Mouse (Mus musculus): ENCODE results near the gene Rp2. TPM values are rescaled to one million over a fixed set of nuclear protein-coding genes. Genes with fewer than 3 reads are reported as not detected.
A peak's percentile ranks its signal among the peaks of the same experiment; 100 is the strongest.
"Not testable (repeated sequence)": the region's sequence is repeated elsewhere in the genome, so short reads cannot be mapped to it uniquely, and the experiment has no call there.

Rp2 gene
- polyA plus RNA-seq, 1 experiment from 2014 or later = 11.7 TPM

DNA sequence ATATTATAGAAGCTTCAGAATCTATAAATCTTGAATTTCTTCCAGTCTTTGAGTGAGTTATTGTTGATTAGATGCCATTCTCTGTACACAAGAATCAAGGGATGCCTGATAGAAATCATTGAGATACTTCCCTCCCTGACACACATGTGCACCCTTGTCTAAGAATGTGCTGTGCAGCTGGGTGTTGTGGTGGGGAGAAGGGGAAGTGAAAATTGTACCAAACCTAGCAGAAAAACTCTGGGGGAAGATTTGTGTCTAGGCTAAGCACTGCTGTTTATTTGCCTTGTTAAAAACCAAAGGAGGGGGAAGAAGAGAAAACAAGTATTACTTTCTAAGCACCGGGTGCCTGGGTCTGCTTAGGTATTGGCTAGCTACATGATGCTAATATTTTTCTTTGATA is 9.0 kb upstream of the Rp2 start:
- no peaks in the 10 kb centered on the region for H3K9me3 ChIP-seq (ENCODE audit: low read length)
- no peak overlapping the region for H3K27ac ChIP-seq (ENCODE audit: low read length)
- H3K9ac ChIP-seq (replicated peaks; ENCODE audit: low read depth) = no peak overlapping the region
- H3K4me1 ChIP-seq (ENCODE audit: insufficient read depth, low read depth, low read length) = no peaks in the 10 kb centered on the region
- 85% methylated on average over 1 of the region's 1 CpGs for WGBS
- no peak for ATAC-seq
- no peaks in the 10 kb centered on the region for H3K27me3 ChIP-seq (replicated peaks; ENCODE audit: insufficient read depth, low read length)
- no peak overlapping the region for H3K4me2 ChIP-seq (replicated peaks; ENCODE audit: low read depth, low read length)
- no peak for TF ChIP-seq CTCF (IDR thresholded peaks at IDR 0.05)
- no peak for TF ChIP-seq EP300 (IDR thresholded peaks at IDR 0.05)
- no peak for DNase-seq (ENCODE audit: low spot score)
- H3K4me3 ChIP-seq (ENCODE audit: low read depth, low read length) = no peak overlapping the region
- H3K36me3 ChIP-seq (ENCODE audit: insufficient read depth, low read length) = no peaks in the 10 kb centered on the region

DNA sequence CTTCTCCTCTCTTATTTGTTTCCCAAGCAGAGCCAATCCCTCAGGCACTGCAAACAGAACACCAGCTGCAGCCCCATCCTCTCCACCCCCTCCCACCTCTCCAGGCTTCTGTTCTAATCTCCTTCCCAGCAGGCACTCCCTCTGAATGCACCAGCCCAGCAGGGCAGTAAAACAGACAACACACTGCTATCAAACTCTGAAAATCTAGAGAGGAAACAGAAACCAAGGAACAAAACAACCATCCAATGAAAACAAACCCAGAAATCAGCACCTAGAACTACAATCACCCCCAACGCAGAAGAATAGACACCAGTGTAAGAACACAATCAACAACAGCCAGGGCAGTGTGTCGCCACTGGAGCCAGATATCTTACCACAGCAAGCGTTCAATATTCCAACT is 8.0 kb upstream of the Rp2 start:
- Histone ChIP-seq H3K9me3 (ENCODE audit: low read length) (no peaks in the 10 kb centered on the region), H3K4me2 (replicated peaks; ENCODE audit: low read depth, low read length) (no peak overlapping the region), H3K36me3 (ENCODE audit: insufficient read depth, low read length) (no peaks in the 10 kb centered on the region), H3K27me3 (replicated peaks; ENCODE audit: insufficient read depth, low read length) (no peaks in the 10 kb centered on the region), H3K9ac (replicated peaks; ENCODE audit: low read depth) (no peak overlapping the region), H3K4me1 (ENCODE audit: insufficient read depth, low read depth, low read length) (no peaks in the 10 kb centered on the region), H3K27ac (ENCODE audit: low read length) (no peak overlapping the region), H3K4me3 (ENCODE audit: low read depth, low read length) (no peak overlapping the region)
- TF ChIP-seq EP300 (IDR thresholded peaks at IDR 0.05) (no peak), CTCF (IDR thresholded peaks at IDR 0.05) (no peak)
- WGBS = 51% methylated on average over 3 of the region's 3 CpGs
- DNase-seq (ENCODE audit: low spot score) = no peak
- ATAC-seq = no peak

DNA sequence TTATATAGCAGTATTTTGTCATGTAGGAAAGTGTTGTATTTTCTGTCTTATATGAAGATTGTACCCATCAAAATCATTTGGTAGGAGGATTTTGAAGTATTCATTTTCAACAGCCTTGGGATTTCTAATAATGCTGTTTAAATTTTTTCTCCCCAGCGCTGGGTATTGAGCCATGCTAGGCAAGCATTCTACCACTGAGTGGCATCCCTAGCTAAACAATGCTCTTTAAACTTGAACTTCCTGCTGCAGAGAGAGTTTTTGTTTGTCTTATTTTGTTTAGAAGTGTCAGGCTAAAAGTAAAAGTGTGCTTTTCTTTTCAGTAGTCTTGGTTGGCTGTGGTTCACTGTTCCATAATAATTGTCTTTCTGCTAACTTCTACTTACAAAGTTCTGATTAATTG is 1.8 kb downstream of the Rp2 start:
- ATAC-seq (no peak), DNase-seq (ENCODE audit: low spot score) (no peak)
- H3K4me3 ChIP-seq (ENCODE audit: low read depth, low read length) = no peak overlapping the region
- no peak overlapping the region for H3K4me2 ChIP-seq (replicated peaks; ENCODE audit: low read depth, low read length)
- no peaks in the 10 kb centered on the region for H3K9me3 ChIP-seq (ENCODE audit: low read length)
- no peaks in the 10 kb centered on the region for H3K27me3 ChIP-seq (replicated peaks; ENCODE audit: insufficient read depth, low read length)
- no peak overlapping the region for H3K27ac ChIP-seq (ENCODE audit: low read length)
- WGBS = 32% methylated on average over 1 of the region's 1 CpGs
- no peaks in the 10 kb centered on the region for H3K4me1 ChIP-seq (ENCODE audit: insufficient read depth, low read depth, low read length)
- TF ChIP-seq CTCF (IDR thresholded peaks at IDR 0.05) (peak; percentile 28; the same call in 1 of the 2 replicates), EP300 (IDR thresholded peaks at IDR 0.05) (no peak)
- H3K36me3 ChIP-seq (ENCODE audit: insufficient read depth, low read length) = no peaks in the 10 kb centered on the region
- no peak overlapping the region for H3K9ac ChIP-seq (replicated peaks; ENCODE audit: low read depth)

DNA sequence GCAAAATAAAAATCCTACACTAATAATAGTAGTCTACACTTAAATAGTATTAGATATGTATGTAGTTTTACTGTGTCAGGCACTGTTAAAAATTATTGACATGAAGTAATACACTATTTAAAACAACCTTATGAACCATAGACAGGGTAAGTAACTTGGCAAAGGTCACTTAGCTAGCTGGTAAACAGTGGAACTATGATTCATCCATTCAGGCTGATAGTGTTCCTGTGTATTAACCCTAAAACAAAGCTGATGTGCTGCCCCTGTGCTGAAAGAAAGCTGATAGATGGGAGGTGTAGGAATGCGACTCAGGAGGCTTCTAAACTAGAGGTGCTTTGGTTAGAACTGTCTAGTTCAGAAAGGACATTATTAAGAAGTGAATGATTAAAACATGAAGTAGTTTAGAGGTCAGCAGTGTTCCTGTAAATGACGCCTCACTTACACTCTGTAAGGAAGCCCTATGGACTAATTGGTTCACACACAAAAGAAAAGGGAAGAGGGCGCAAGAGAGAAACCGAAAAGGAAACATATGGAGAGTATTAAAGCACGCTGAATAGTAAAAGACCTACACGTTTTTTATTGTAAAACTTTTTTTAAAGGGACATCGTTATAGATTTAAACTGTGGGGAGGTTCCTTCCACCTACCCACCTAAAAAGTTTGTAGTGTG is 15.2 kb downstream of the Rp2 start:
- Histone ChIP-seq H3K9ac (replicated peaks; ENCODE audit: low read depth) (no peak overlapping the region), H3K27me3 (replicated peaks; ENCODE audit: insufficient read depth, low read length) (no peaks in the 10 kb centered on the region), H3K4me1 (ENCODE audit: insufficient read depth, low read depth, low read length) (no peaks in the 10 kb centered on the region), H3K27ac (ENCODE audit: low read length) (no peak overlapping the region), H3K4me2 (replicated peaks; ENCODE audit: low read depth, low read length) (no peak overlapping the region), H3K4me3 (ENCODE audit: low read depth, low read length) (no peak overlapping the region), H3K36me3 (ENCODE audit: insufficient read depth, low read length) (no peaks in the 10 kb centered on the region), H3K9me3 (ENCODE audit: low read length) (no peaks in the 10 kb centered on the region)
- DNase-seq (ENCODE audit: low spot score) (no peak), ATAC-seq (no peak)
- WGBS = 66% methylated on average over 7 of the region's 7 CpGs
- TF ChIP-seq CTCF (IDR thresholded peaks at IDR 0.05) (no peak), EP300 (IDR thresholded peaks at IDR 0.05) (no peak)

DNA sequence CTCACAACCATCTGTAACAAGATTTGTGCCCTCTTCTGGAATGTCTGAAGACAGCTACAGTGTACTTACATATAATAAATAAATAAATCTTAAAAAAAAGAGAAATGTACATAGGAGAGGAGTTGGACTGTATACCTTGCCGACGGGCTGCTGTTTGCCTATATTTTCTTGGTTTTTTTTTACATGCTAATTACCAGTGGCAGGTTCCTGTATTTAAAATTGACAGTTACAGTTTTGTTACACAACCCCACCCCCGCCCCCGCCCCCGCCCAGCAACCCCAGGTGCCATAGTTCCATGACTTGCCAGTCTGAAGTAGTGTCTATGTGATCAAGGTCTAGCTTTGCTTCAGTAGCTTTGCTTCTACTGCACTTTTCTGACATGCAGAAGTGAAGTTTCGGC is 18.0 kb downstream of the Rp2 start:
- Histone ChIP-seq H3K4me2 (replicated peaks; ENCODE audit: low read depth, low read length) (no peak overlapping the region), H3K9ac (replicated peaks; ENCODE audit: low read depth) (no peak overlapping the region), H3K4me3 (ENCODE audit: low read depth, low read length) (no peak overlapping the region), H3K27me3 (replicated peaks; ENCODE audit: insufficient read depth, low read length) (no peaks in the 10 kb centered on the region), H3K4me1 (ENCODE audit: insufficient read depth, low read depth, low read length) (no peaks in the 10 kb centered on the region), H3K9me3 (ENCODE audit: low read length) (no peaks in the 10 kb centered on the region), H3K27ac (ENCODE audit: low read length) (no peak overlapping the region), H3K36me3 (ENCODE audit: insufficient read depth, low read length) (no peaks in the 10 kb centered on the region)
- 86% methylated on average over 5 of the region's 6 CpGs for WGBS
- no peak for TF ChIP-seq EP300 (IDR thresholded peaks at IDR 0.05)
- TF ChIP-seq CTCF (IDR thresholded peaks at IDR 0.05) = no peak
- ATAC-seq (no peak), DNase-seq (ENCODE audit: low spot score) (no peak)

DNA sequence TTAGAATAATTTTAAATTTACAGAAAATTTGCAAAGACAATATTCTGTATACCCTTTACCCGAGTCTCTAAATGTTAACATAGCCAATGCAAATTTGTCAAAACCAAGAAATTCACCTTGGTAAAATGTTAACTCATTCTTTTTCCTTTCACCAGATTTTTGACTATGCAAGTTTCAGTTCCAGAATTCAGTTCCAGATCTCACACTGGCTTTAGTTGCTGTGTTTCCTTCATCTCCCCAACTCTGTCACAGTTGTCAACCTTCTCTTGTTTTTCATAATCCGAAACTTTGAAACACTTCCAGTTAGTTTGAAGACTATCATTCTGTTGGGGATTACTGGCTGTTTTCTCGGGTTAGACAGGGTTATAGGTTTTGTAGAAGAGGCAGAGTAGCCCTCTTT is 22.7 kb downstream of the Rp2 start:
- ATAC-seq (no peak), DNase-seq (ENCODE audit: low spot score) (no peak)
- no peaks in the 10 kb centered on the region for H3K27me3 ChIP-seq (replicated peaks; ENCODE audit: insufficient read depth, low read length)
- no peak overlapping the region for H3K4me2 ChIP-seq (replicated peaks; ENCODE audit: low read depth, low read length)
- H3K27ac ChIP-seq (ENCODE audit: low read length) = no peak overlapping the region
- 63% methylated on average over 3 of the region's 3 CpGs for WGBS
- H3K4me3 ChIP-seq (ENCODE audit: low read depth, low read length) = no peak overlapping the region
- no peak overlapping the region for H3K9ac ChIP-seq (replicated peaks; ENCODE audit: low read depth)
- H3K36me3 ChIP-seq (ENCODE audit: insufficient read depth, low read length) = no peaks in the 10 kb centered on the region
- no peaks in the 10 kb centered on the region for H3K9me3 ChIP-seq (ENCODE audit: low read length)
- TF ChIP-seq EP300 (IDR thresholded peaks at IDR 0.05) (no peak), CTCF (IDR thresholded peaks at IDR 0.05) (no peak)
- H3K4me1 ChIP-seq (ENCODE audit: insufficient read depth, low read depth, low read length) = no peaks in the 10 kb centered on the region

DNA sequence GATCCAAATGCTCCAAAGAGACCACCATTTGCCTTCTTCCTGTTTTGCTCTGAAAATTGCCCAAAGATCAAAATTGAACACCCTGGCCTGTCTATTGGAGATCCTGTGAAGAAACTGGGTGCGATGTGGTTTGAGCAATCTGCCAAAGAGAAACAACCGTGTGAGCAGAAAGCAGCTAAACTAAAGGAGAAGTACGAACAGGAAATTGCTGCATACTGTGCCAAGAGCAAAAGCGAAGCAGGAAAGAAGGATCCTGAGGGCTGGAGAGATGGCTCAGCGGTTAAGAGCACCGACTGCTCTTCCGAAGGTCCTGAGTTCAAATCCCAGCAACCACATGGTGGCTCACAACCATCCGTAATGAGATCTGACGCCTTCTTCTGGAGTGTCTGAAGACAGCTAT is 27.7 kb downstream of the Rp2 start:
- not testable (repeated sequence) for H3K4me3 ChIP-seq (ENCODE audit: low read depth, low read length); H3K4me2 ChIP-seq (replicated peaks; ENCODE audit: low read depth, low read length); ATAC-seq; H3K27ac ChIP-seq (ENCODE audit: low read length); H3K9me3 ChIP-seq (ENCODE audit: low read length); H3K27me3 ChIP-seq (replicated peaks; ENCODE audit: insufficient read depth, low read length); H3K36me3 ChIP-seq (ENCODE audit: insufficient read depth, low read length); DNase-seq (ENCODE audit: low spot score); H3K4me1 ChIP-seq (ENCODE audit: insufficient read depth, low read depth, low read length); H3K9ac ChIP-seq (replicated peaks; ENCODE audit: low read depth)
- 79% methylated on average over 9 of the region's 9 CpGs for WGBS

All from lung, postnatal 0 days (tissue).